Mouse (Mus musculus) liver, adult 2 months (tissue): ENCODE measurements around the gene Slc7a11.

Experiments used
- CTCF ChIP-seq: fragments of 200-500 bp; IDR thresholded peaks from 2 replicates; pipeline ENCODE4 v1.5.1; 2011; ENCODE audit warnings: low read depth, low read length, control low read depth
- POLR2A ChIP-seq: fragments of 200-500 bp; IDR thresholded peaks from 2 replicates; pipeline ENCODE4 v1.6.1; 2011; ENCODE audit warnings: low read length, control low read depth; ENCODE audit not compliant: insufficient read depth; ENCODE audit errors: extremely low read depth

DNA sequence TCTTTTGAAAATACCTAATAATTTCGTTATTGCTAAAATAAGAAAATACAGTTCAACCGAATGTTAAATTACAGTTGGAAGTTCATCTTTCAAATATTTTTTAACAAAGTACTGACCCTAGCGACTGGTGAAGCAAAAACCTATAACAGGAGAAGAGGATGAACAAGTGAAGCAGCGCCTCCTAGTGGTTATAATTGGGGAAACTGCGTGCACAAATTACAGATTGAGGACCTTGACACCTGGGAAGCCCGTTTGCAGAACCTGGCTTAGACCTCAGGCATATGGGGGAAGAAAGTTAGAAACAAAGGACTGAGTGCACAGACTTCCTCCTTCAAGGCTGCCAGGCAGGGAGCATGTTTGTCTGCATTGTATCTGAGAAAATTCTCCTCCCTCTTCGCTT lies 366.4 kb downstream of the Slc7a11 start:
- TF ChIP-seq CTCF (no peak), POLR2A (no peak)
